Mouse (Mus musculus): Measurements from ENCODE around the gene Pla2g4b.
A peak's percentile ranks its signal among the peaks of the same experiment; 100 is the strongest.

Pla2g4b gene

GRCm38 (mm10) chr2:120017599-120017998 lies 15.6 kb upstream of the Pla2g4b start:
- DNase-seq: no peak

DNA sequence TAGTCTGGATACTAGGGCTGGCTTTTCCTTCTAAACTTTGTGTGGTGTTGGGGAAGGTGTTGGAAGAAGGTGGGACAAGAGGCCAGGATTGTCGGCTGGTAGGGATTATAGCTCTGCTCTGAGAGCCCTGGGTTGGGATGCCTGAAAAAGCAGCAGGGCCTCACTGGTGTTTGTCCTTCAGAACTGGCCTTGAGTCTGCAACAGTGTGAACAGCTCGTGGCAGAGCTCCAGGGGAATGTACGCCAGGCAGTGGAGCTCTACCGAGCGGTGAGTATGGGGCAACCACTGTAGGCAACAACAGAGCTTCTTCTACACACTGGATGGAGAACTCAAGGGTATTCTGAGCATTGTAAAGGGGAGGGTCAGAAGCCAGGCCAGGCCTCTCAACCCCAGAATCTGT lies 8.9 kb upstream of the Pla2g4b start:
- no peak for DNase-seq

GRCm38 (mm10) chr2:120026984-120027949 lies 6.0 kb upstream of the Pla2g4b start, which contains the start of the genes Jmjd7 and Gm28042:
Jmjd7 (plus strand) TSS chr2:120027483.
Gm28042 (plus strand) TSS chr2:120027493.
- DNase-seq: peak; percentile 88

DNA sequence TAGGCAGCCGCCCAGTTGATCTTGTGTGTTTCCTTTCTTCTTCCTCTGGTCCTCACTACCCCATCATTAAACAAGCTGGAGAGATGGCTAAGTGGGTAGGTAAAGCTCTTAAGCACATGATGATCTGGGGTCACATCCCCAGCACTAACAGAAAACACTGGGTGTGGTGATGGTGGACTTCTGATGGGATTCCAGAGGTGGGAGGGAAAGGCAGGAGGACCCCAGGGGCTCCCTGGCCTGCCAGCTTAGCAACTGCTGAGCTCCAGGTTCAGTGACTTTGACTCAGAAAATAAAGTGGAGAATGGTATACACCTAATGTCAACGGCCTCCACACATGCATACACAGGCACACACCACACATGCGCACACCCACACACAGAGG lies 5.3 kb upstream of the Pla2g4b start:
- no peak for DNase-seq

DNA sequence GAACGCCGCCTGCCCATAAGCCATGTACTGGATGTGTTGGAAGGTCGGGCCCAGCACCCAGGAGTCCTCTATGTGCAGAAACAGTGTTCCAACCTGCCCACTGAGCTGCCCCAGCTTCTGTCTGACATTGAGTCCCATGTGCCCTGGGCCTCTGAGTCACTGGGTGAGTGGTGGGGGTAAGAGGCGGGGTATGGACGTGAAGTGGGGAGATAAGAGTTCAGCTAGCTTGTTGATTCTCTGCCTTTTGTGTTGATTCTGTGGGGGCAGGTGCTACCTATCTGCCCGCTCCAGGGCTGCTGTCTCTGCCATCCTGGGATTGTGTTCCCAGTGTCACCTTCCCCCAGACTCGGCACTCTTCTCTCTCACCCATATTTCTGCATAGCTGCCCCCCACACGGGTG lies 2.8 kb upstream of the Pla2g4b start:
- DNase-seq: no peak

GRCm38 (mm10) chr2:120033726-120034125 lies 509 bp downstream of the Pla2g4b start:
- no peak for DNase-seq

DNA sequence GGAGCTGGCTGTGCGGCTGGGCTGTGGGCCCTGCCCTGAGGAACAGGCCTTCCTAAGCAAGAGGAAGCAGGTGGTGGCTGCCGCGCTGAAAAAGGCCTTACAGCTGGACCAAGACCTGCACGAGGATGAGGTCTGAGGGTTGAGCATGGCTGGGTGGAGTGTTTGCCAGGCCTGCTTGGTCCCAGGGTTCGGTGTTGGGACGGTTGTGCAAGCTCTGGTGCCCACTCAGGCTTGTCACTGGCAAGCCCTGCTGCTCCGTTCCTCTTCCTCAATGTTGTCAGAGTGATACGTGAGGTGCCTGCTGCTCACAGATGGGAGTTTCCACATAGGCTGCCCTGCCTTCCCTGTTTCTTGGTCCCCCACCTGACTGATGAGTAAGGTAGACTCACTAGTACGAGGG lies 4.5 kb downstream of the Pla2g4b start:
- no peak for DNase-seq

GRCm38 (mm10) chr2:120040991-120041390 lies 7.8 kb downstream of the Pla2g4b start:
- no peak for DNase-seq

- no peak for DNase-seq
Observed at GRCm38 (mm10) chr2:120044101-120044603, 10.9 kb downstream of the Pla2g4b start.

DNA sequence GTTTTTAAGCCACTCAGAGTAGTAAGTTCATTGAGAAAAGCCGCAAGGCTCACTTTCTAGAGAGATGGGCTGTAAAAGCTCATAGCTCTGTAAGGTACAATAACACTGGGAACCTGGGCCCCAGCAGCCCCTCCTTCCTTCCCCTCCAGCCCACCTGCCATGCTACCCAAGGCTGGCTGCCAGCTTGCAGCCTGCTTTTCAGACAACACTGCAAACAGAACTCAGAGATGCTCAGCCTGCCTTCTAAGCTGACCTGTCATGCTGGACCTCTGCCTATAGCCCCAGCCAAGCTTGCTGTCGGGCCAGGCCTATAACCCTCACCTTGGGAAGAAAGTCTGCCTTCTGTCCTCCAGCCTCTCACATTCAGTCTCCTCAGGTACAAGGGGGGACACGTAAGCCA lies 11.5 kb downstream of the Pla2g4b start:
- no peak for DNase-seq

GRCm38 (mm10) chr2:120046486-120047310 lies 13.5 kb downstream of the Pla2g4b start:
- peak; percentile 57 for DNase-seq

DNA sequence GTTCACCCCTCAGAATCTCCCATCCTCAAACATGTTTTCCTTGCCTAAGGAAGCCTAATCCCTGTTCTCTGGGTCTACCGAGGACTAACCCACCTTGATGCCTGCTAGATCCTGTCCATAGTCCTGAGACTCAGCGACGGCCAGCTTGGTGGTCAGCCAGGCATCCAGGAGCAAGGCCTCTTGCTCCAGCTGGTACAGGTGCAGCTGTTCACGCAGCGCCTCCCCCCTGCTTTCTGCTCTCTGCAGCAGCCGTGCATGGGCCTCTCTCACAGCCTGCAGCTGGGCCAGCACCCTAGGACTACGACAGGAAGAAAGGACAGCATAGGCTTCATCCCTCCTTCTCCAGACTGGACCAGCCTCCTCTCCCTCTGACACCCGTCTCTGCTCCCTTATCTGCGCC lies 15.0 kb downstream of the Pla2g4b start:
- no peak for DNase-seq

DNA sequence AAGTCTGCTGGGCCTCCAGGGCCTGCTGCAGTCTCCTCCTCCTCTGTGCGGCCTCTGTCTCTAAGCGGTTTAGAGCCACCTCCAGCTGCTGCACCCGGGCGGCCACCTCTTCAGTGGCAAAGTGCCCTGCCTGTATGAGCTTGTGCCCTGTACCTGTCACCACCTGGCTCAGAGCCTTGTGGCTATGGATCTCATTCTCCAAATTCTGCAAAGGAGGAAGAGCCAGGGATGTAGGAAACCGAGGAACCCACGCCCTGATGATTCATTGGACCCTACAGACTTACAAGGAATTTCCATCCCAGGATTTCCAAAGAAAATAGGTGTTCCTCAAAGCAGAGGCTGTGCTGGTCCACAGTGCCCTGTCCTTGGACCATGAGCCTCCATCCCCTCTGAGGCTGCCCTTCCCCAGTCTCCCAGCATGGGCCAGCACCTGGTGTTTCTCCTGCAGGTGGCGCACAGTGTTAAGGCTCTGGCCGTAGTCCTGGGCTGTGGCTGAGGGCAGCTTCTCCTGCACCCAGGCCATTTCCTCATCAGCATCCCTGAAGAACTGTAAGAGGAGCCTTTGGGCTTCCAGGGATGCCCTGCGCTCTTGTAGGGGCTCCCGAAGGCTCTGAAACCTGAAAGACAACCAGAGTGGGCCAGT lies 16.5 kb downstream of the Pla2g4b start:
- DNase-seq: peak; percentile 38

- no peak for DNase-seq
Observed at GRCm38 (mm10) chr2:120051405-120051804, 18.2 kb downstream of the Pla2g4b start.

DNA sequence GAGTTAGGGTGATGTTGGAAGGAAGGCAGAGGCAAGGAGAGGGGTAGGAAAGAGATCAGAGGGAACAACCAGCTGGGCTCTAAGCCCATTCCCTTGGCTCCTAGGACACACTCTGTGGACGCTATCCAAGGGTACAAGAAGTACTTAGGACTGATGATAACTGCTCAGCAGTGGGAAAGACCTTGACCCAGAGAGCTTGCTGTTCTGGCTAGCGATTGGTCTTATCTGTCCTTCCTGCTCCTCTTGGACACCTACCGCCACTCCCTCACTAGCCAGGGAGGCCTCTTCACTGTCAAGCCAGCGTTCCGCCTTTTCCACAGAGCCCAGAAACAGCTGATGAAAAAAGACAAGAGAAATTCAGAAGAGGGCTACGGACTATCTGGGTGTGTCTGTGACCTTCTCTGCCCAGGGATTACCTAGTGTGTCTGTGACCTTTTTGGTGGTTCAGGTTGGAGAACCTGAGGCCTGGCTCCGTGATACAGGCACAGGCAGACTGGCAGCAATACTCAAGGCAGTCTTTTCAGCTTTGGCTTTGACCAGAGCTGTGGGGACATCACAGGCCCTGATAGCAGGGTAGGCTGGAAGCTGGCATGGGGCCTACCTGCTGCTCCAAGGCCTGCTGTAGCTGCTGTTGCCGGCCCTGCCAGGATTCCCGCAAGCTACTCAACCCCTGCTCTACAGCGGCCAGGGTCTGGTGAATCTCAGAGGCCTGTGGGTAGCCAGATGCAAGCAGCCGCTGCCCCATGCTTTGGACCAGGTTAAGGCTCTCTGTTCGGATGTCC lies 21.7 kb downstream of the Pla2g4b start:
- no peak for DNase-seq

DNA sequence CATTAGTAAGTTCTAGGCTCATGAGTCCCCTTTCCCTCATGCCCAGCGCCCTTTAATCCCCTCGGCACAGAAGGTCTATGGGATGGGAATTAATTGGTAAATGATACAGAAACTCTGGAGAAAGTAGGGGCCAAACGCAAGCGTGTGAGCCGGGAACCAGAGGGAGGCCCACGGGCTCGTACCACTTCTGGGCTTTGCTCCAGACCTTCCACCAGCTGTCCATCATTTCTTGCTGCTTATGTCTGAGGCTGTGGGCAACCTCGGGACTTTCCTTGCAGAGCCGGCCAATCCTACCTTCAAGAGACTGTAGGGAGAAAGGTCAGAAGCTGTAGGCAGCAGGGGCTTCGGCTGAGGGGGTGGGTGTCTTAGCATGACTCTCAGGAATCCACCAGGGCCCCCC lies 22.7 kb downstream of the Pla2g4b start:
- no peak for DNase-seq

DNA sequence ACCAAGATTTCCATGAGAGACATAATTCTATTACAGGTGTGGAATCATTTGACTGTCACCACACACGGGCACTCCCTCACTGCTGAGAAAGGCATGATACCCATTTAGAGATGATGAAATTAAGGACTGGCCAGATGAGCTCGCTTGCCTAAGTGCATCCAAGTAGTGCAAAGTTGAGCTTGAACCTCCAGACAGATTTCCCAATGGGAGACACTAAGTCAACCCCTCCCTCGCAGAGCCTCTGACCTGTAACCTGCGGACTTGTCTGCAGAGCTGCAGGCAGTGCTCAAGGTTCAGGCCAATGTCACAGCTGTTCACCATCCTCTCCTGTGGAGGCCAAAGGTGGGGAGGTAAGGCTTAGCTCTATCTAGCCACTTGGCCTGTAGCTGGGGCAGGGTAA lies 25.6 kb downstream of the Pla2g4b start:
- no peak for DNase-seq

GRCm38 (mm10) chr2:120059466-120059865 lies 26.2 kb downstream of the Pla2g4b start:
- no peak for DNase-seq

GRCm38 (mm10) chr2:120060190-120060589 lies 27.0 kb downstream of the Pla2g4b start:
- no peak for DNase-seq

- no peak for DNase-seq
Observed at GRCm38 (mm10) chr2:120060651-120061050, 27.4 kb downstream of the Pla2g4b start.

- no peak for DNase-seq
Observed at GRCm38 (mm10) chr2:120062248-120062647, 29.0 kb downstream of the Pla2g4b start.

DNA sequence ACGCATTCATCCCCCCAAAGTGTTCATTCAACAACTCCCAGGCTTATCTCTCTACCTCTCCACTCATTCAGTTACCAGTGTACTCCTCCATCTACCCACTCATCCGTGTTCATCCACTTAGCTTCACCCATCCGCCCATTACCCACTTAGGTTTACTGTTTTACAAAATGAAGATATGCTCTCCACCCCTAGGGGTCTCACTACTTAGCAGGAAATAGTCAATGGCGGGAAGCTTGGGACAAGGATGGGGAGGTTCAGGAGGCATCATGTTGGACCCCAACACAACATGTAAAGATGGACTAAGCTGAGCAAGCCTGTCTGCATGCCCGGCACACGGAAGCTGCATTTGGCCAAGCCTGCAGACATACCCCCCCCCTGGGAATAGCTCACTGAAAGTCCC lies 31.4 kb downstream of the Pla2g4b start:
- no peak for DNase-seq

All from right cerebral cortex, postnatal 14 days (tissue).